Mouse (Mus musculus) liver, embryonic 14.5 days (tissue): Measurements from ENCODE around the gene Dnaaf3.

Experiments used
- CTCF ChIP-seq: IDR thresholded peaks from 2 replicates; pipeline ENCODE4 v1.5.1; 2016; ENCODE audit warnings: antibody characterized with exemption, low read depth, control low read depth
- EP300 ChIP-seq: IDR thresholded peaks from 2 replicates; pipeline ENCODE4 v1.6.1; 2016; ENCODE audit warnings: antibody characterized with exemption, low read depth

DNA sequence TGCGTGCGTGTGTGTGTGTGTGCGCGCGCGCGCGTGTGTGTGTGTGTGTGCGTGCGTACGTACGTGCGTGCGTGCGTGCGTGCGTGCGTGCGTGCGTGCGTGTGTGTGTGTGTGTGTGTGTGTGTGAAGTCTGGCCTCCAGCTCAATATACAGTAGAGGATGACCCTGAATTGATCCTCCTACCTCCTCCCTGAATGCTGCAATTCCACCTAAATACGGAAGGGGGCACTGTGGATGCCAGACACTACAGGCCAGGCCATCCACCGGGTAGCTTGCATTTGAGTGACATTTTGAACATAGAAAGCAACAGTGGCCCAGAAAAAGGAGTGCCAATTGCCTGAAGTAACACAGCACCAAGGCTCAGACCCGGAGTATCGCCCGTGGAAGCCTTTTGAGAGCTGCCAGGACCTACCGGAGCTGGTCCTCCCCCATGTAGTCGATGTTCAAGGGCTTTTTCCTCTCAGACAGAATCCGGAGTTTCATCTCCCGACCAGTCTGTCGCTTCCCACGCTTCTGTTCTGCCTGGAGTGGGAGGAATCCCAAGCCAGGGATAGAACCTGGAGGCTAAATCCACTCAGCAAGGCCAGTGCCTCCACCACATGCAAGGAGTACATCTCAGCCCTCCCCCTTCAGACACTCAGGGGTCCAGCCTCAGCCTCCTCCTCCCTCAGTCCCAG lies 24.1 kb downstream of the Dnaaf3 start:
- TF ChIP-seq CTCF (peak; percentile 72), EP300 (no peak)
